Mouse (Mus musculus) lung, postnatal 36 days (tissue): Measurements from ENCODE around the gene Mtor.
A peak's percentile ranks its signal among the peaks of the same experiment; 100 is the strongest.

ENCODE experiments used
- DNase-seq: peaks from one replicate; pipeline ENCODE4 v3.0.0; 2022; ENCODE audit warnings: mixed read lengths

The Mtor gene

GRCm38 (mm10) chr4:148601871-148602270 is 153.5 kb downstream of the Mtor start:
- DNase-seq: no peak

GRCm38 (mm10) chr4:148602357-148603120 is 154.1 kb downstream of the Mtor start, which contains the start of gene Masp2:
Gene Masp2, plus strand, starts transcription at chr4:148602554.
- no peak for DNase-seq

- no peak for DNase-seq
Observed at GRCm38 (mm10) chr4:148603376-148604139, 155.1 kb downstream of the Mtor start.

DNA sequence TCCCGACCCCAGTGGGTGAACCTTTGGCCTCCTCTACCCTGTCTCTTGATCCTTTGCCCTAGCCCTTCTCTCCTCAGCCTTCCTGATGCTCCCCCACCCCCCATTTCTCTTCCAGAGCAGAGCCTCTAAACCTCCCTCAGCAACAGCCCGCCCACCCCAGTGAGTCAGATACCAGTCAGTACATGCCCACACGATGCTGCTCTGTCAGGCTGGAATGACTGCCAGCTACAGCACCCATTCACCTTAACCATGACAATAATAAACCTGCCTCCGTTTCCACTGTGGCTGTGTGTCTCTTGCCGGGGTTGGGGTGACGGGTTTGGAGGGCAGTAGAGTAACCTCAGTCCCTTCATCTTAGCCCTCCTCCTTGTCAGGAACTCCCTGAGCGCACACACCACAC is 155.7 kb downstream of the Mtor start:
- DNase-seq: no peak

DNA sequence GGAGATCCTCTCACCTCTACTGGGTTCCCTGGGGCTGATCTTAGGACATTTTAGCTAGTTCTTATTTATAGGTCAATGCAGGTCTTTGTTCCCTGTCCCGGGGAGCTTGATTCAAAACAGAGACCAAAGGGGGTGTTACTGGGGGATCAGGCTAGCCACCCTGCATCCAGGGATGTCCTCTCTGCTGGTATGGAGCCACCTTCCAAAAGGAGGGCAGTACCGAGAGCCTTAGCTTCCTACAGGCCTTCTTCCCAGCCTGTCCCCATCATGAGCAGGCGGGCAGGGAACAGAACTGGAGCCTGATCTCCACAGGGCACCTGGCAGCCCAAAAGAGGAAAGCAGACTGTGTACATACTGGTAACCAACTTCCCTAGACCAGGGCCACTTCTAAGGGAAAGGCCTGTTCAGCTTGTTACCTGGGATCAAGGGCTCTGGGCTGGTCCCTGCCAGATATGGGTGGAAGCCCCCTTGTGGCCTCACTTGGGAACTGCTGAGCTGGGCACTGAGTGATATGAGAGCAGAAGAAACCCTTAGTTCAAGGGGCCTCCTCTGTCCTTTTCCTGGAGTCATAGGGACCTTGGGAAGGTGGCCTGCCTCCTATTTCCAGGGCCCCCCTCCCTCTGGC is 156.2 kb downstream of the Mtor start:
- peak; percentile 84 for DNase-seq
